9 mouse cellular contexts compared by ENCODE assay signal in the genomic region with DNA sequence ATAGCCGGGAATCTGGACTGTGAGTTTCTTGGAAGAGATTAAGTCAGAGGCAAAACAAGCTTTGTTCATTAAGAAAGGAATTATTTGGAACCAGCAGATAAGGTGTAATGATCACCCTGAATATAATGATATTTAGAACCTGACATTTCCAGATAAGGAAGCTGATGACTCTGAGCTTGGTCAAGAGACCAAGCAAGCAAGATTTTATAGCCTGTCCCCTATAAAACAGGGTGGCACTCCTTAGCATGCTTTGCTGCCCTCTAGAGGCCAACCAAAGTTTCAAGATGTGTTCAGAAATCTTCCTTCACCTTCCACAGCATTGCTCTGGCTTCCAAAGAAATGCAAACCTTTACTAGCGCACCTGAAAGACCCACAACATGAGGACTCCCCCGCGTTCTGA. TPM values are rescaled to one million over a fixed set of nuclear protein-coding genes. Genes with fewer than 3 reads are reported as not detected.
DNase-seq lines count a peak whose midpoint lies in the region; ATAC-seq lines count a peak whose summit lies in the region.
"Had no signal": no experiment of that assay in that cellular context is flagged by ENCODE, and none has a peak within 500 bp of the region (broad histone marks: within the 10 kb centered on the region; RNA-seq: fewer than 3 reads in every experiment).

No protein-coding gene starts in this region.

- H3K4me2 ChIP-seq in hindbrain, embryonic 12.5 days (replicated peaks) = no peak overlapping the region
- no peak overlapping the region for H3K4me2 ChIP-seq in embryonic facial prominence, embryonic 11.5 days (ENCODE audit: low read depth, low read length)
- H3K4me2 ChIP-seq in intestine, embryonic 16.5 days (ENCODE audit: low read depth, low read length) = no peak overlapping the region
- no peak overlapping the region for H3K4me2 ChIP-seq in midbrain, embryonic 11.5 days
- H3K4me2 ChIP-seq: lung, embryonic 15.5 days had no signal

- DNase-seq in hindbrain, embryonic 10.5 days (ENCODE audit: low spot score) = peak; percentile 12
- DNase-seq in adrenal gland, postnatal 10 days = peak; percentile 62
- DNase-seq in embryonic facial prominence, embryonic 11.5 days (ENCODE audit: low spot score) = peak; percentile 68
- DNase-seq in left cerebral cortex, postnatal 10 days (ENCODE audit: extremely low spot score in 1 of 2, low spot score in 2 of 2) = peak; percentile 44 to 48
- DNase-seq in midbrain, embryonic 11.5 days (ENCODE audit: low spot score, missing footprints) = peak; percentile 84
- DNase-seq in spleen, postnatal 36 days (ENCODE audit: low spot score in 2 of 2) = peak; percentile 16 to 43

- 0 out of 2 replicates have a peak, but pooled peaks cover 2% of the 10 kb centered on the region for H3K9me3 ChIP-seq in hindbrain, embryonic 10.5 days
- no peaks in the 10 kb centered on the region for H3K9me3 ChIP-seq in hindbrain, embryonic 12.5 days (replicated peaks)
- no peaks in the 10 kb centered on the region for H3K9me3 ChIP-seq in embryonic facial prominence, embryonic 11.5 days (replicated peaks; ENCODE audit: control insufficient read depth, low read length)
- no peaks in the 10 kb centered on the region for H3K9me3 ChIP-seq in intestine, embryonic 16.5 days (ENCODE audit: control insufficient read depth, low read length)
- H3K9me3 ChIP-seq in midbrain, embryonic 11.5 days (ENCODE audit: control insufficient read depth, low read length) = no peaks in the 10 kb centered on the region
- H3K9me3 ChIP-seq: lung, embryonic 15.5 days had no signal

- no peaks in the 10 kb centered on the region for H3K4me1 ChIP-seq in hindbrain, embryonic 10.5 days (replicated peaks)
- no peaks in the 10 kb centered on the region for H3K4me1 ChIP-seq in hindbrain, embryonic 12.5 days
- no peaks in the 10 kb centered on the region for H3K4me1 ChIP-seq in embryonic facial prominence, embryonic 11.5 days (ENCODE audit: control insufficient read depth, insufficient read depth, low read length)
- no peaks in the 10 kb centered on the region for H3K4me1 ChIP-seq in intestine, embryonic 16.5 days (ENCODE audit: control insufficient read depth, insufficient read depth, low read length)
- no peaks in the 10 kb centered on the region for H3K4me1 ChIP-seq in midbrain, embryonic 11.5 days (ENCODE audit: control insufficient read depth, insufficient read depth, low read length)
- H3K4me1 ChIP-seq: lung, embryonic 15.5 days had no signal

- no peak overlapping the region for H3K4me3 ChIP-seq in hindbrain, embryonic 10.5 days
- no peak overlapping the region for H3K4me3 ChIP-seq in hindbrain, embryonic 12.5 days
- H3K4me3 ChIP-seq in embryonic facial prominence, embryonic 11.5 days (ENCODE audit: low read depth, low read length) = no peak overlapping the region
- no peak overlapping the region for H3K4me3 ChIP-seq in intestine, embryonic 16.5 days (ENCODE audit: low read length)
- no peak overlapping the region for H3K4me3 ChIP-seq in midbrain, embryonic 11.5 days (ENCODE audit: low read depth, low read length)
- H3K4me3 ChIP-seq: lung, embryonic 15.5 days had no signal

- no peaks in the 10 kb centered on the region for H3K27me3 ChIP-seq in hindbrain, embryonic 10.5 days (ENCODE audit: insufficient read depth, poor library complexity, severe bottlenecking)
- no peaks in the 10 kb centered on the region for H3K27me3 ChIP-seq in hindbrain, embryonic 12.5 days
- H3K27me3 ChIP-seq in embryonic facial prominence, embryonic 11.5 days (ENCODE audit: control insufficient read depth, insufficient read depth, low read length) = no peaks in the 10 kb centered on the region
- no peaks in the 10 kb centered on the region for H3K27me3 ChIP-seq in intestine, embryonic 16.5 days (replicated peaks; ENCODE audit: control insufficient read depth, insufficient read depth, low read length)
- no peaks in the 10 kb centered on the region for H3K27me3 ChIP-seq in midbrain, embryonic 11.5 days (ENCODE audit: control insufficient read depth, insufficient read depth, low read length)
- H3K27me3 ChIP-seq: lung, embryonic 15.5 days had no signal

- no peak overlapping the region for H3K27ac ChIP-seq in hindbrain, embryonic 10.5 days
- no peak overlapping the region for H3K27ac ChIP-seq in hindbrain, embryonic 12.5 days
- H3K27ac ChIP-seq in embryonic facial prominence, embryonic 11.5 days (replicated peaks; ENCODE audit: low read depth, low read length) = no peak overlapping the region
- H3K27ac ChIP-seq in intestine, embryonic 16.5 days (ENCODE audit: low read length) = no peak overlapping the region
- H3K27ac ChIP-seq in midbrain, embryonic 11.5 days (ENCODE audit: low read depth, low read length) = no peak overlapping the region
- H3K27ac ChIP-seq: lung, embryonic 15.5 days had no signal

- intact Hi-C loops in left cerebral cortex, postnatal 10 days (cut with DNase I) = loop anchor here (5.0 kb wide), 1 partner anchor 127 kb away; a partner anchor contains a TSS

- ATAC-seq in hindbrain, embryonic 12.5 days (ENCODE audit: low FRiP score) = no peak
- ATAC-seq in embryonic facial prominence, embryonic 11.5 days (replicated peaks; ENCODE audit: insufficient number of reproducible peaks, low FRiP score, low TSS enrichment, low read depth) = no peak
- ATAC-seq in intestine, embryonic 16.5 days = peak; percentile 77
- peak; percentile 63; the same call in 1 of the 2 replicates for ATAC-seq in midbrain, embryonic 11.5 days (ENCODE audit: low FRiP score)

- no peak overlapping the region for H3K9ac ChIP-seq in hindbrain, embryonic 12.5 days
- H3K9ac ChIP-seq in embryonic facial prominence, embryonic 11.5 days (replicated peaks; ENCODE audit: low read length) = no peak overlapping the region
- no peak overlapping the region for H3K9ac ChIP-seq in intestine, embryonic 16.5 days (ENCODE audit: low read depth, low read length)
- no peak overlapping the region for H3K9ac ChIP-seq in midbrain, embryonic 11.5 days (ENCODE audit: low read length)
- H3K9ac ChIP-seq: lung, embryonic 15.5 days had no signal

- H3K36me3 ChIP-seq in hindbrain, embryonic 10.5 days = no peaks in the 10 kb centered on the region
- no peaks in the 10 kb centered on the region for H3K36me3 ChIP-seq in hindbrain, embryonic 12.5 days
- no peaks in the 10 kb centered on the region for H3K36me3 ChIP-seq in embryonic facial prominence, embryonic 11.5 days (replicated peaks; ENCODE audit: control insufficient read depth, insufficient read depth, low read depth, low read length)
- H3K36me3 ChIP-seq in intestine, embryonic 16.5 days (ENCODE audit: control insufficient read depth, insufficient read depth, low read length) = no peaks in the 10 kb centered on the region
- no peaks in the 10 kb centered on the region for H3K36me3 ChIP-seq in midbrain, embryonic 11.5 days (ENCODE audit: control insufficient read depth, insufficient read depth, low read length)
- H3K36me3 ChIP-seq: lung, embryonic 15.5 days had no signal

- WGBS in hindbrain, embryonic 10.5 days = 59% methylated on average over 4 of the region's 4 CpGs
- WGBS in hindbrain, embryonic 12.5 days = 63% methylated on average over 4 of the region's 4 CpGs
- WGBS in embryonic facial prominence, embryonic 11.5 days = 53% methylated on average over 4 of the region's 4 CpGs
- 58% methylated on average over 4 of the region's 4 CpGs for WGBS in intestine, embryonic 16.5 days
- 61% methylated on average over 4 of the region's 4 CpGs for WGBS in midbrain, embryonic 11.5 days

RNA-seq across cellular contexts. Expression of a gene that starts 5.2 kb away (rescaled TPM):
- polyA plus RNA-seq in hindbrain, embryonic 10.5 days (2016; fragmentation: Nextera tagmentation; extraction: Ambion mirVana) = not detected in 2 replicates
- not detected in 2 replicates for polyA plus RNA-seq in hindbrain, embryonic 12.5 days (2016; fragmentation: Nextera tagmentation; extraction: Ambion mirVana)
- not detected for total RNA-seq in adrenal gland, postnatal 10 days (2021)
- polyA plus RNA-seq in embryonic facial prominence, embryonic 11.5 days (2014; fragmentation: Nextera tagmentation; extraction: Ambion mirVana) = not detected in 2 replicates
- not detected in 2 replicates for polyA plus RNA-seq in intestine, embryonic 16.5 days (2015; fragmentation: Nextera tagmentation; extraction: Ambion mirVana)
- total RNA-seq in left cerebral cortex, postnatal 10 days (2021) = not detected
- not detected in 2 replicates for polyA plus RNA-seq in midbrain, embryonic 11.5 days (2014; fragmentation: Nextera tagmentation; extraction: Ambion mirVana)

RNA-seq across cellular contexts. Expression of a gene that starts 23.9 kb away (rescaled TPM):
- polyA plus RNA-seq in hindbrain, embryonic 10.5 days (2016; fragmentation: Nextera tagmentation; extraction: Ambion mirVana) = not detected in 2 replicates
- polyA plus RNA-seq in hindbrain, embryonic 12.5 days (2016; fragmentation: Nextera tagmentation; extraction: Ambion mirVana) = not detected in 2 replicates
- not detected for total RNA-seq in adrenal gland, postnatal 10 days (2021)
- not detected in 2 replicates for polyA plus RNA-seq in embryonic facial prominence, embryonic 11.5 days (2014; fragmentation: Nextera tagmentation; extraction: Ambion mirVana)
- not detected in 2 replicates for polyA plus RNA-seq in intestine, embryonic 16.5 days (2015; fragmentation: Nextera tagmentation; extraction: Ambion mirVana)
- not detected for total RNA-seq in left cerebral cortex, postnatal 10 days (2021)
- not detected in 2 replicates for polyA plus RNA-seq in midbrain, embryonic 11.5 days (2014; fragmentation: Nextera tagmentation; extraction: Ambion mirVana)
- polyA plus RNA-seq: lung, embryonic 15.5 days had no signal

RNA-seq across cellular contexts. Expression of a gene that starts 39.1 kb away (rescaled TPM):
- 0.07 TPM in 1 of 2 replicates, not detected in the other for polyA plus RNA-seq in hindbrain, embryonic 10.5 days (2016; fragmentation: Nextera tagmentation; extraction: Ambion mirVana)
- 0.09 TPM in 1 of 2 replicates, not detected in the other for polyA plus RNA-seq in hindbrain, embryonic 12.5 days (2016; fragmentation: Nextera tagmentation; extraction: Ambion mirVana)
- under 1 TPM in 1 of 2 experiments, not detected in 1; 0.12 TPM for total RNA-seq in adrenal gland, postnatal 10 days (2021)
- polyA plus RNA-seq in embryonic facial prominence, embryonic 11.5 days (2014; fragmentation: Nextera tagmentation; extraction: Ambion mirVana) = not detected in 2 replicates
- polyA plus RNA-seq in intestine, embryonic 16.5 days (2015; fragmentation: Nextera tagmentation; extraction: Ambion mirVana) = 0.10 TPM in 1 of 2 replicates, not detected in the other
- not detected for total RNA-seq in left cerebral cortex, postnatal 10 days (2021)
- not detected in 2 replicates for polyA plus RNA-seq in midbrain, embryonic 11.5 days (2014; fragmentation: Nextera tagmentation; extraction: Ambion mirVana)

Comparison
In these comparisons a context has a peak if more than half of its experiments do, and no peak if none do; other contexts are left out.
1. DNase-seq: peak in every context shown above with its lines; median percentile 84 in midbrain, embryonic 11.5 days; 68 in embryonic facial prominence, embryonic 11.5 days; 62 in adrenal gland, postnatal 10 days; 46 in left cerebral cortex, postnatal 10 days; 30 in spleen, postnatal 36 days; 12 in hindbrain, embryonic 10.5 days.
2. ATAC-seq: peak in intestine, embryonic 16.5 days (single experiment) and midbrain, embryonic 11.5 days (single experiment); none in hindbrain, embryonic 12.5 days (single experiment) and embryonic facial prominence, embryonic 11.5 days (single experiment).